Mouse (Mus musculus) kidney, adult 2 months (tissue): ENCODE measurements at regions not wholly inside any gene's neighbourhood (a gene's known extent, or its start where the extent isn't known, plus 50 kb on each side); places are given as distances from the start of the nearest gene placed in this dataset.

Source experiments
- CTCF ChIP-seq: fragments of 200-500 bp; conservative IDR thresholded peaks from 2 replicates; pipeline ENCODE4 v1.5.1; 2011; ENCODE audit warnings: low read depth, mild to moderate bottlenecking, control low read depth, low read length, moderate library complexity, mixed read lengths; ENCODE audit not compliant: insufficient read depth, insufficient read length
- POLR2A ChIP-seq: fragments of 200-500 bp; IDR thresholded peaks from one replicate; pipeline ENCODE4 v1.6.1; 2011; ENCODE audit warnings: low read depth, low read length, control low read depth

DNA sequence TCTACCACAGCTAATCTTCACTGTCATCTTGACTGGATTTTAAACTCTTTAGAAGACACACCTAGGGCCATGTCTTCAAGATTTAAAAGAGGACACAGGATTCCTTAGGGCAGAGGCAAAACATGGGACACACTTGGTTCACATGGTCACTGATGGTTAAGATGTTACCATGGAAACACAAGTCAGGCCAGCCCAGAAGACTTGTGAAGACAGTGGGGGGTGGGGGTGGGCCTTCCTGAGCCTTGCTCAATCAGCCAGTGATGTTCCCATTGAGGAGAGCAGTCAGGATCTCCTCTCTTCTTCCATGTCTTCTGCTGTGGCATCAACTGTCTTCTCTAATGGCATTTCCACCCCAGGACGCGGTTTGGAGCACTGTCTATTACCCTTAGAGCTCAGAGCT is 60.5 kb upstream of the Shb start:
- TF ChIP-seq CTCF (no peak), POLR2A (no peak)
